Mouse (Mus musculus): ENCODE results near the gene Psmd8. TPM values are rescaled to one million over a fixed set of nuclear protein-coding genes. Genes with fewer than 3 reads are reported as not detected.
"Not testable (repeated sequence)": the region's sequence is repeated elsewhere in the genome, so short reads cannot be mapped to it uniquely, and the experiment has no call there.

The Psmd8 gene
- polyA plus RNA-seq, 1 experiment from 2014 or later = 283 TPM

DNA sequence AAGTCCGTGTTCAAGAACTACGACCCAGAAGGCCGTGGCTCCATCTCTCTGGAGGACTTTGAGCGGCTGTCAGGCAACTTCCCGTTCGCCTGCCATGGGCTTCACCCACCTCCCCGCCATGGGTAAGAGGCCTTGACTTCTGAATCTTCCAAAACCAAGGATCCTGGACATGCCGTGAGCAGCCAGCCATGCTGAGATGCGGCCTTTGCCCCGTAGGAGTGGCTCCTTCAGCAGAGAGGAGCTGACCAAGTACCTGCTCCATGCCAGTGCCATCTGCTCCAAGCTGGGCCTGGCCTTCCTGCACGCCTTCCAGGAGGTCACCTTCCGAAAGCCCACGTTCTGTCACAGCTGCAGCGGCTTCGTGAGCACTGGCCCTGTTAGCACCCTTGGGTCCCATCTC is 31.7 kb downstream of the Psmd8 start:
- H3K4me1 ChIP-seq = no peaks in the 10 kb centered on the region
- H3K4me3 ChIP-seq (replicated peaks) = no peak overlapping the region
- H3K27me3 ChIP-seq = peaks cover 5% of the 10 kb centered on the region; the same call in 1 of the 2 replicates
- ATAC-seq (ENCODE audit: low FRiP score) = no peak
- H3K36me3 ChIP-seq (replicated peaks) = no peaks in the 10 kb centered on the region
- no peaks in the 10 kb centered on the region for H3K9me3 ChIP-seq
- no peak overlapping the region for H3K27ac ChIP-seq
- 87% methylated on average over 15 of the region's 15 CpGs for WGBS
- H3K9ac ChIP-seq = no peak overlapping the region
- no peak overlapping the region for H3K4me2 ChIP-seq

DNA sequence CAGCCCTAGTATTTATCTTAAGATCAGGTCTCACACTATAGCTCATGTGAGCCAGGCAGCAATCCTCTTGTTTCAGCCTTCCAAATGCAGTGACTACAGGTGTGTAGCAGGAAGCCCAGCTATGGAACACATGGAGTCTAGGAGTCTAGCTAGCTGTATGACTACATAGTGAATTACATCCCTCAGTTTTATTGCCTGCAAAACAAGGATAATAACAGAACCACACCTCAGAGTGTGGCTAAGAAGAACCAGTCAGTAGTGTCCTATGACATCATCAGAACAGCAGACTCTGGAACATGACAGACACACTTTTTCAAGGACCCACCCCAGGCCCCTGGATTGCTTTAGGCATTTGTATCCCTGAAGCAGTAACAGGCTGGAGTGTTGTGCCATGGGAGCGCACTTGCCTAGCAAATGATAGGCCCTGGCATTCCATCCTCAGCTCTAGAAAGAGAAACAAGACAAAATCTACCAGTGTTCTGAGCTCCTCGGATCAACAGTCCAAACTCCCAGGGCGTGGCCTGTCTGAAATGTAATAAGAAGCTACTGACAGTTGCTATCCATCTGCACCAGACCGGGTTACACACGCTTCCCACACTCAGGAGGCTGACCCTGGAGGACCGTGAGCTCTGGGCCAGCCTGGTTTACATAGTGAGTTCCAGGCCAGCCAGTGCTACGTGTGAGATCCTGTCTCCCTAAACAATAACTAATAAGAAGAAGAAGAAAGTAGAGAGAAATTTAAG is 33.7 kb downstream of the Psmd8 start:
- Histone ChIP-seq H3K36me3 (replicated peaks) (no peaks in the 10 kb centered on the region), H3K4me2 (no peak overlapping the region), H3K4me1 (no peaks in the 10 kb centered on the region), H3K9ac (no peak overlapping the region), H3K4me3 (replicated peaks) (no peak overlapping the region), H3K27me3 (peaks cover 5% of the 10 kb centered on the region; the same call in 1 of the 2 replicates), H3K9me3 (no peaks in the 10 kb centered on the region), H3K27ac (no peak overlapping the region)
- no peak for ATAC-seq (ENCODE audit: low FRiP score)
- 87% methylated on average over 7 of the region's 7 CpGs for WGBS

DNA sequence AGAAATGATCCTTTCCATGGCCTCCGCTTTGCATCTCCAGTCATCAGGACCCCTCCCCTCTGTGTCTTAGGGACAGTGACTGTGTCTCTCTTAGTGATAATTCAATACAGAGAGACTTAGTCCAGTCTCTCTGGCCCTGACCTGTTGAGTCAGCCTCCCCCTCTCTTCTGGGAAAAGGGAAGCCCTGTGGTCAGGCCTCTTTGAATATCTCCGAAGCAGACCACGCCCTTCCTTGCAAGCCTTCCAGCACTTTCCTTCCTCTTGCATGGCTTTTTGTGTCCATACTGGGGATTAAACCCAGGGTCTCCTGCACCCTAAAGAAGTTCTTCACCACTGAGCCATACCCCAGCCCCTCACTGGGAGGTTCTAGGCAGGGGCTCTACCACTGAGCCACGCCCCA is 36.5 kb downstream of the Psmd8 start:
- H3K4me2 ChIP-seq = no peak overlapping the region
- H3K4me3 ChIP-seq (replicated peaks) = no peak overlapping the region
- H3K36me3 ChIP-seq (replicated peaks) = no peaks in the 10 kb centered on the region
- H3K9ac ChIP-seq = no peak overlapping the region
- H3K9me3 ChIP-seq = no peaks in the 10 kb centered on the region
- 95% methylated on average over 4 of the region's 4 CpGs for whole genome bisulfite sequencing
- no peaks in the 10 kb centered on the region for H3K27me3 ChIP-seq
- ATAC-seq (ENCODE audit: low FRiP score) = no peak
- no peaks in the 10 kb centered on the region for H3K4me1 ChIP-seq
- H3K27ac ChIP-seq = no peak overlapping the region

DNA sequence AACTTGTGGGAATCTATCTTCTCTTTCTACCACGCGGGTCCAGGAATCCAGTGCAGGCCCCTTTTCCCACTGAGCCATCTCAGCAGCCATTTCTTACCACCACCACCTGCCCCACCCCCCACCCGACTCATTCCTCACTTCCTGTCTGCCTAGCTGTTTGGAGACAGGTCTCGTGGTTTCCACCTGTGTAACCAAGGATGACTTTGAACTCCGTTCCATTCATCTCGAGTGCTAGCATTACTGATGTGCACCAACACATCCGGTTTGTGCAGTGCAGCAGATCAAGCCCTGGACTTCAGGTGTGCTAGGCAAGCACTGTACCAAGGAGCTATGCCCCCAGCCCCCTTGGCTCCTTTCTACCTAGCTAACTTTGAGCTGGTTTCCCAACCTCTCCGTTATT is 39.1 kb downstream of the Psmd8 start:
- no peak overlapping the region for H3K4me2 ChIP-seq
- H3K4me1 ChIP-seq = no peaks in the 10 kb centered on the region
- no peaks in the 10 kb centered on the region for H3K36me3 ChIP-seq (replicated peaks)
- 84% methylated on average over 8 of the region's 8 CpGs for WGBS
- no peak overlapping the region for H3K27ac ChIP-seq
- H3K4me3 ChIP-seq (replicated peaks) = no peak overlapping the region
- no peak overlapping the region for H3K9ac ChIP-seq
- H3K9me3 ChIP-seq = no peaks in the 10 kb centered on the region
- peaks cover 4% of the 10 kb centered on the region for H3K27me3 ChIP-seq
- ATAC-seq (ENCODE audit: low FRiP score) = no peak

DNA sequence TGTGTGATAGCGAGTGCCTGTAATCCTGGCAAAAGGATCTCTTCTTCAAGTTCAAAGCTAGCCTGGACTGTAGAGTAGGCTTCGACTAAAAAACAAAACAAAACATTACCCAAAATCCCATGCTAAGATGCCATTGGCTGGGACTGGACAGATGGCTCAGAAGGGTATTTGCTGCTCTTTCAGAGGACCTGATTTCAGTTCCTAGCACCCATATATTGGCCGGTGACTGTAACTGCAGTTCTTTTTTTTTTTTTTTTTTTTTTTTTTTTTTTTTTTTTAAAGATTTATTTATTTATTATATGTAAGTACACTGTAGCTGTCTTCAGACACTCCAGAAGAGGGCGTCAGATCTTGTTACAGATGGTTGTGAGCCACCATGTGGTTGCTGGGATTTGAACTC is 41.3 kb downstream of the Psmd8 start:
- not testable (repeated sequence) for H3K4me2 ChIP-seq; H3K9ac ChIP-seq; ATAC-seq (ENCODE audit: low FRiP score); H3K4me3 ChIP-seq (replicated peaks); H3K36me3 ChIP-seq (replicated peaks); H3K27ac ChIP-seq; H3K9me3 ChIP-seq
- 91% methylated on average over 3 of the region's 4 CpGs for WGBS
- Histone ChIP-seq H3K4me1 (peaks cover 10% of the 10 kb centered on the region; the same call in 1 of the 2 replicates), H3K27me3 (peaks cover 25% of the 10 kb centered on the region)

DNA sequence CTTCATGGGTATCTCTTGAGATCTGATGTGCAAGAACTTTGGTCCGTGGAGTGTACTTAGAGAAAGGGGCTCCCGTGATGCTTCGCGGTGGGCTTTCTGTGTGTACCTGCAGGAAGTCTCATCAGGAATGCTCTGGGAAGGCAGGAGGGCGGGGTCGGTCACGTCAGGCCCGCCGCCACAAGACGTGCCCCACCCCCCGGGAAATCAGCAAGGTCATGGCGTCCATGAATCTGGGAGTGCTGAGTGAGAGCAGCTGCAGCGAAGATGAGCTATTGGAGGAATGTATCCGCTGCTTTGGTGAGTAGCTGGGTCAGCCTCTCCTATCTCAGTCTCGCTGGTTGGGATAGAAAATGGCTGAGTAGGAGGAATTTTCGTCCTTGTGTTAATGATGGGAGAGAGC is 43.1 kb downstream of the Psmd8 start:
- Histone ChIP-seq H3K9me3 (no peaks in the 10 kb centered on the region), H3K27ac (no peak overlapping the region), H3K27me3 (peaks cover 29% of the 10 kb centered on the region), H3K9ac (no peak overlapping the region), H3K4me2 (no peak overlapping the region), H3K36me3 (replicated peaks) (no peaks in the 10 kb centered on the region), H3K4me3 (replicated peaks) (no peak overlapping the region), H3K4me1 (peaks cover 11% of the 10 kb centered on the region; the same call in 1 of the 2 replicates)
- WGBS = 51% methylated on average over 16 of the region's 16 CpGs
- ATAC-seq (ENCODE audit: low FRiP score) = no peak

DNA sequence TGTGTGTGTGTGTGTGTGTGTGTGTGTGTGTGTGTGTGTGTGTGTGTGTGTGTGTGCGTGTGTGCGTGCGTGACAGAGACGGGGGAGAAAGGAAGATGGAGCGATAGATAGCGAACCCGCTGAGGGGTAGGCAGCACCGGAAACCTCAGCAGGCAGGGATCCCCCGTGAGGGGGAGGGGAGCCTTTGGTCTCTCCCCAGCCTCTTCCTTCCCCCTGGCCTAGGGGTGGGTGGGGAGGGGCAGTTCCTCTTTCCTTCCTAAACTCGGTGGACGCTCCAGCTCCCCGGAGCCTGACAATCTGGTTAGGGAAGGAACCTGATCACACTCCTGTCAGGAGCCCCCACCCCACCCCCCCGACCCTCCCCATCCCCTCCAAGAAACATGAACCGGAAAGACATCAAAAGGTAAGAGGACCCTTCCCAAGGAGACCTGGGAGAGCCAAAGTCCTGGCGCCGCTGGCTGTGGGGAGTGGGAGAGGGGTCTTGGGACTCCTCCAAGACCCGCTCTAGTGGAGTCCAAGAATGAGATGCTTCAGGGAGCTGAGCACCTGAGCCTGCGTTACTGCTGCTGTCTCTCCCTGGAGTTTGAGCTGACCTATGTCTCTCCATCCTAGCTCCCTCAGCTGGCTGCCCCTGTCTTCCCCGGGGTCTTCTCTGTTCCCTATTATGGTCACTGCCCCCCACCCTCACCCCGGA is 45.7 kb downstream of the Psmd8 start, which contains the start of gene Rasgrp4:
Gene Rasgrp4 (plus strand): TSS at position 159 of the 694 bp plus-strand sequence.
- whole genome bisulfite sequencing = 2% methylated on average over 11 of the region's 20 CpGs
- Histone ChIP-seq H3K27ac (no peak within 1 kb of the TSS), H3K9me3 (no peaks in the 10 kb centered on the region), H3K27me3 (peaks cover 29% of the 10 kb centered on the region), H3K4me2 (peak within 1 kb of the TSS; percentile 57), H3K4me3 (replicated peaks) (peak within 1 kb of the TSS; percentile 33), H3K4me1 (peaks cover 11% of the 10 kb centered on the region; the same call in 1 of the 2 replicates), H3K9ac (peak within 1 kb of the TSS; percentile 40), H3K36me3 (replicated peaks) (no peaks in the 10 kb centered on the region)
- no peak for ATAC-seq (ENCODE audit: low FRiP score)

DNA sequence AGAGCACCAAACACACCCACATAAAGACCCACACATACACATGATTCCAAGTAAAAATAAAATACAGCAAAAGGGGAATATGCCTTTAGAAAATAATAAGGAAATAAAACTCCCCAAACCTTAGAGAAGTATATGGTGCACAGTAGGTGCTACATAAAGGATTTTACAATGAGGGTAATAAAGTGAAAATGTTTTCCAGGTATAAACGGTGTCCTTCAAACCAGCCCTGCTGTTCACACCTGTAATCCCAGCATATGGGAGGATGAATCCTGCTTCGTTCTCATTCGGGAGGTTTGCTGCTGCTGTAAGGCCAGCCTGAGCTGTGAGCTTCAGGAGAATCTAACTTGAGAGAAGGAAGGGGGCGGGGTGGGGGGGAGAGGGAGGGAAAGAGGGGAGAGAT is 46.3 kb downstream of the Psmd8 start:
- Histone ChIP-seq H3K27ac (no peak overlapping the region), H3K9ac (peak overlapping the region; percentile 40; the same call in 1 of the 2 replicates), H3K36me3 (replicated peaks) (no peaks in the 10 kb centered on the region), H3K27me3 (peaks cover 29% of the 10 kb centered on the region), H3K9me3 (no peaks in the 10 kb centered on the region), H3K4me2 (peak overlapping the region; percentile 57), H3K4me1 (peaks cover 11% of the 10 kb centered on the region; the same call in 1 of the 2 replicates), H3K4me3 (replicated peaks) (peak overlapping the region; percentile 33)
- WGBS = 11% methylated on average over 4 of the region's 4 CpGs
- ATAC-seq (ENCODE audit: low FRiP score) = no peak

DNA sequence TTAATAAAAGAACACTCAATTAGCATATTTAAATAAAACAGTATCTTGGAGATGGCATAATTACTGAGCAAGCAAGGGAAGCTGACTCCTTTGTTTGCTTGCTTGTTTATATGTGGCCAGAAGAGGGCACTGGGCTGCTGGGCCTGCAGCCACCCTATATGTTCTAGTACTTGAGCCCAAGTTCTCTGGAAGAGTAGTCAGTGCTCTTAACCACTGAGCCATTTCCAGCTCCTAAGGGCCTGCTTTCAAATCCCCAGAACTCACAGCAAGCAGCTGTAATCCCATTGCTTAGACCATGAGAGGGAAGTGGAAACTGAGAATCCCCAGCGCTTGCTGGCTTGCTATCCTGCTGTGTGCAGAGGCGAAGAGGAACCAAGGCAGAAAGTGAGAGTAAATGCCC is 51.8 kb downstream of the Psmd8 start:
- peaks cover 12% of the 10 kb centered on the region for H3K4me1 ChIP-seq
- no peak overlapping the region for H3K4me2 ChIP-seq
- H3K27me3 ChIP-seq = peaks cover 16% of the 10 kb centered on the region
- no peaks in the 10 kb centered on the region for H3K36me3 ChIP-seq (replicated peaks)
- ATAC-seq (ENCODE audit: low FRiP score) = no peak
- no peak overlapping the region for H3K9ac ChIP-seq
- 48% methylated on average over 2 of the region's 2 CpGs for WGBS
- no peak overlapping the region for H3K4me3 ChIP-seq (replicated peaks)
- H3K9me3 ChIP-seq = no peaks in the 10 kb centered on the region
- no peak overlapping the region for H3K27ac ChIP-seq

DNA sequence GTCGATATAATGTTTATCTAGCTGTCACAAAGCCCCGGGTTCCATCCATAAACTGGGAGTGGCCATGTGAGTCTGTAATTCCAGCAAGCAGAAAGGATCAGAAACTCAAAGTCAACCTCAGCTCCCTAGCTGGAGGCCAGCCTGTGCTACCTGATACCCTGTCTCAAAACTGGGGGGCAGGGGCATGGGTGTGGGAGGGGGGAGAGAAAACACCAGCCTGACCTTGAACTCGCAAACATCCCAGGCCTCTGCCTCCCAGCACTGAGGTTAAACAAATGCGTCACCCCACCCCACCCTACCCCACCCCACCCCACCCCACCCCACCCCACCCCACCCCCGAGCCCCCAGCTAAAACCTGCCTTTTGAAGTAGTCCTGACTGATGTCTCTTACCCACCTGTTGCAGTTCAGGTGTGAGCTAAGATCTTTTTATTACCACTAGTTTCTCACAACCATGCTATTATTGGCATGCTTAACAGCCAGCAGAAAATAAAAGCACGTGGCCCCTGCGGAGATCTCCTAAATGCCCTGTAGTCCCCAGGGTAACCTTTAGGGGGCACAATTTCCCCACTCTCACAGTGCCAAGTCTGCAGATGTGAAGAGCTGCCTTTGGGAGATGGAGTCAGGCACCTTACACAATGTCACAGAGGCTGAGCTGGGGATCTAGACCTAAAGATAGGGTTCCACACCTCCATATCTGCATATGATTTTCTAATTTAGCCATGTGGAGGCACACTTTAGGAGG is 54.2 kb downstream of the Psmd8 start:
- no peak for ATAC-seq (ENCODE audit: low FRiP score)
- H3K4me2 ChIP-seq = no peak overlapping the region
- H3K9me3 ChIP-seq = no peaks in the 10 kb centered on the region
- no peak overlapping the region for H3K4me3 ChIP-seq (replicated peaks)
- peaks cover 17% of the 10 kb centered on the region for H3K27me3 ChIP-seq
- H3K9ac ChIP-seq = no peak overlapping the region
- H3K27ac ChIP-seq = no peak overlapping the region
- H3K36me3 ChIP-seq (replicated peaks) = no peaks in the 10 kb centered on the region
- 45% methylated on average over 7 of the region's 7 CpGs for WGBS
- peaks cover 12% of the 10 kb centered on the region for H3K4me1 ChIP-seq

DNA sequence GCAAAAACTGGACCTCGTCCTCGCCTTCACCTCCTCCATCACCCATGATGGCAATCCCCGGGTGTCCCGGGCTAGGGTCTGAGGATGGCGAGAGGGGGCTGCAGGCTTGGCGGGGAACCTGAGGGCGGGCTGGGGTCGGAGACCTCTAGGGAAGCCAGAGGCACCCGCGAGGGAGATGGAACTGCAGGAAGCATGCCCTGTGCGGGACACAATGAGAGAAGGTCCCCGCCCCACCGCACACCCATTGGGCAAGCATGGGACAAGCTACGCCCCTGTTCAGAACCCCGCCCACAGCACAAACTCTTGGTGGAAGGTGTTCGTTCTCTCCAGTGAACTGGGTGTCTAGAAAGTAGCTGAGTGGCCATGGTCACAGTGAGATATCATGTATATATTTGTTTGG is 55.5 kb downstream of the Psmd8 start, which contains the start of gene Ryr1:
Gene Ryr1 (minus strand): TSS at position 210 of the 400 bp plus-strand sequence.
- Histone ChIP-seq H3K27ac (no peak within 1 kb of the TSS), H3K9me3 (no peaks in the 10 kb centered on the region), H3K4me3 (replicated peaks) (peak within 1 kb of the TSS; percentile 42), H3K4me2 (peak within 1 kb of the TSS; percentile 76), H3K27me3 (peaks cover 17% of the 10 kb centered on the region), H3K9ac (peak within 1 kb of the TSS; percentile 57), H3K4me1 (peaks cover 12% of the 10 kb centered on the region), H3K36me3 (replicated peaks) (no peaks in the 10 kb centered on the region)
- 1% methylated on average over 16 of the region's 16 CpGs for WGBS
- peak; percentile 75 for ATAC-seq (ENCODE audit: low FRiP score)
